Mouse (Mus musculus): Measurements from ENCODE around the gene Actg2. TPM values are rescaled to one million over a fixed set of nuclear protein-coding genes. Genes with fewer than 3 reads are reported as not detected.
A peak's percentile ranks its signal among the peaks of the same experiment; 100 is the strongest.

Gene Actg2
- total RNA-seq, 1 experiment from 2014 or later, result not detected

DNA sequence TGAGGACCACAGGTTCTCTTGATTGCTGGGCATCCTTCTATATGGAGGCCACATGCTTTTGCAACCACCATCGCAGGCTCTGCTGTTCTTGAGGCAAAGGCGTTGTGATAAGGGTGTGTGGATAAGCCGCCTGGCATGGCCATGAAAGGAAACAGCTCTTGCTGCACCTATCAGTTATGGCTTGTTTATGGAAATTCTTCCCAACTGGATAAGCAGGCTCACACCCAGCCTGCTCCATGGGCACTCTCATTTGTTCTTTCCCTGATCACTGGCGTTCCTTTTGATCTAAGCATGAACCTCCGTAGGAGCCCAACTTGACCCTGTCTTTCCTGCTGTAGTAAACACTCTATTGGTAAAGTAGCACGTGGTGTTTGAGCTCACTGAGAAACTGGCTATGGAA is 14.3 kb downstream of the Actg2 start:
- ATAC-seq (replicated peaks; ENCODE audit: insufficient number of reproducible peaks, low FRiP score, low TSS enrichment, poor library complexity, severe bottlenecking), result no peak

DNA sequence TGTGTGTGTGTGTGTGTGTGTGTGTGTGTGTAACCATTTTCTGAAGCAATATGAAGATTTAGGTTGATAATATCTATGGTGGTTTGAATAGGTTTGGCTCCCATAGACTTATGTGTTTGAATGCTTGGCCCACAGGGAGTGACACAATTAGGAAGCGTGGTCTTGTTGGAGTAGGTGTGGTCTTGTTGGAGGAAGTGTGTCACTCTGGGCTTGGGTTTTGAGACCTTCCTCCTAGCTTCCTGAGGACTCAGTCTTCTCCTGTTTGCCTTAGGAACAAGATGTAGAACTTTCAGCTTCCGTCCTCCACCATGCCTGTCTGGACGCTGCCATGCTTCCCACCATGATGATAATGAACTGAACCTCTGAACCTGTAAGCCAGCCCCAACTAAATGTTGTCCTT is 17.4 kb downstream of the Actg2 start:
- no peak for ATAC-seq (replicated peaks; ENCODE audit: insufficient number of reproducible peaks, low FRiP score, low TSS enrichment, poor library complexity, severe bottlenecking)

DNA sequence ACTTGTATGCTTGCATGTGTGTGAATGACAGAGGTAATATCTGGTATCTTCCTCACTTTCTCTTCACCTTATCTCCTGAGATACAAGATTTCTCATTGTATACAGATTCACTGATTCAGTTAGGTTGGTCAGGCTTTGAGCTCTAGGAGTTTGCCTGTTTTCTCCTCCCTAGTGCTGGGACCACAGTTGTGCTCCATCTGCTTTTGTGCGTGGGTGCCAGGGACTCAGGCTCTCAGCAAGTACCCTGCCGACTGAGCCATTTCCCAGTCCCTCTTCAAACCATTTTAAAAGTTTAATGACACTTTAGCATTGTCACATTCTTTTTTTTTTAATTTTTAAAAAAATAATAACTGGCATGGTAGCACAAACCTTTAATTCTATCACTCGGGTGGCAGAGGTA is 20.9 kb downstream of the Actg2 start:
- no peak for ATAC-seq (replicated peaks; ENCODE audit: insufficient number of reproducible peaks, low FRiP score, low TSS enrichment, poor library complexity, severe bottlenecking)

DNA sequence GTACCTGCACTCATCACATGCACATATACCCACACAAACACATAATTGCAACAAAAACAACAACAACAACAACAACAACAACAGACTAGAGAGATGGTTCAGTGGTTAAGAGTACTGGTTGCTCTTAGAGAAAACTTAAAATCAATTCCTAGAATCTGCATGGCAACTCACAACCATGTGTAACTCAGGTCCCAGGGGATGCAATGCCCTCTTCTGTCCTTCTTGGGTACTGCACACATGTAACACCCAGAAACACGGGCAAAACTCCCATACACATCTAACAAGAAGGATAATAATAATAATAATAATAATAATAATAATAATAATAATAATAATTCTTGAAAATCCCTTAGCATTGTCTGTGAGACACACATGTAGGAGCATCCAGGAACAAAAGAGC is 23.6 kb downstream of the Actg2 start:
- peak; percentile 85 for ATAC-seq (replicated peaks; ENCODE audit: insufficient number of reproducible peaks, low FRiP score, low TSS enrichment, poor library complexity, severe bottlenecking)

DNA sequence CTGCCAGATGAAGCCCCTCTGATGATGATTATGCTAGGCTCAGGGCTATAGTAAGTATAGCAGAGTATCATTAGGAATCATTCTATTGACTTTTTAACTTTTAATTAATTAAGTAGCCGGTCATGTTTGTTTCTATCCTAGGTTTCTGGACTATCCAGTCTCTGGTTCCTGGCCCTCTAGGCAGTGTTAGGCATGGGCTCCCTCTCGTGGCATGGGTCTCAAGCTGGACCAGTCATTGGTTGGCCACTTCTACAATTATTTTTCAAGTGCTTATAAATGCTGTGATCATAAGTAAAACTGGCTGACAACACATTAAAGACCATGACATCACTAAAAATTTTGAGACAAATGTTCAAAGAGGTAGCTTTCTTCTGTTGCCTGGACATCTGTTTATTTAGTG is 25.9 kb downstream of the Actg2 start:
- no peak for ATAC-seq (replicated peaks; ENCODE audit: insufficient number of reproducible peaks, low FRiP score, low TSS enrichment, poor library complexity, severe bottlenecking)

DNA sequence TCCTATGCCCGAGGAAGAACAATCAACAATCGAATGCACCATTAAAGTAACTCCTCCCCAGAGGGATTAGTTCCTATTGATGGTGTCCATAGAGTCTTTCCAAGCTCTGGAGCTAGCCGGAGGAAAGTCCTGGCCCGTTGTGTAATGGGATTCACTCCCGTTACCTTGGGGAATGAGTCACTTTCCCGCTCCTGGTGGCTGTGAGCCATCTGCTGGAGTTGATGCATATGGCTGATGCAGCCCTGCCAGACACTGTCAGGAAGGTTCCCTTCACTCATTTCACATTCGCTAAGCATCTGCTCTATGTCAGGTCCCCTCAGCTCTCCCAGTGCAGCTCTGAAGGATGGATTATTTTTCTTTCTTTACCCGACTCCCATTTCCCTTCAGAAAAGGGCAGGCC is 26.6 kb downstream of the Actg2 start:
- ATAC-seq (replicated peaks; ENCODE audit: insufficient number of reproducible peaks, low FRiP score, low TSS enrichment, poor library complexity, severe bottlenecking), result no peak

DNA sequence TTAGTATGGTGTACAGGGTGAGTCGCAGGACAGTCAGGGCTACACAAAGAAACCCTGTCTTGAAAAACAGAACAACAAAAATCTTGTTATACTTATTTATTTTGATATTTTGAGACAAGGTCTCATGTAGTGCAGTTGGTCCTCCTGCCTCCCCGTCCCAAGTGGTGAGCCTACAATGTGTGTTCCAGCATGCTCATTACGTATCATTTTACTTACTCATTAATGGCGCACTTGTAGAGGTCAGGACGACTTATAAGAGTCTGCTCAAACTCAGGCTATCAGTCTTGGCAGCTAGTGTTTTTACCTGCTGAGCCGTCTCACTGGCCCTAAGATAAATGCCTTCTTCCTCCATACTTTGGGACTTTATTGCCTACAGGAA is 28.9 kb downstream of the Actg2 start:
- ATAC-seq (replicated peaks; ENCODE audit: insufficient number of reproducible peaks, low FRiP score, low TSS enrichment, poor library complexity, severe bottlenecking), result no peak

DNA sequence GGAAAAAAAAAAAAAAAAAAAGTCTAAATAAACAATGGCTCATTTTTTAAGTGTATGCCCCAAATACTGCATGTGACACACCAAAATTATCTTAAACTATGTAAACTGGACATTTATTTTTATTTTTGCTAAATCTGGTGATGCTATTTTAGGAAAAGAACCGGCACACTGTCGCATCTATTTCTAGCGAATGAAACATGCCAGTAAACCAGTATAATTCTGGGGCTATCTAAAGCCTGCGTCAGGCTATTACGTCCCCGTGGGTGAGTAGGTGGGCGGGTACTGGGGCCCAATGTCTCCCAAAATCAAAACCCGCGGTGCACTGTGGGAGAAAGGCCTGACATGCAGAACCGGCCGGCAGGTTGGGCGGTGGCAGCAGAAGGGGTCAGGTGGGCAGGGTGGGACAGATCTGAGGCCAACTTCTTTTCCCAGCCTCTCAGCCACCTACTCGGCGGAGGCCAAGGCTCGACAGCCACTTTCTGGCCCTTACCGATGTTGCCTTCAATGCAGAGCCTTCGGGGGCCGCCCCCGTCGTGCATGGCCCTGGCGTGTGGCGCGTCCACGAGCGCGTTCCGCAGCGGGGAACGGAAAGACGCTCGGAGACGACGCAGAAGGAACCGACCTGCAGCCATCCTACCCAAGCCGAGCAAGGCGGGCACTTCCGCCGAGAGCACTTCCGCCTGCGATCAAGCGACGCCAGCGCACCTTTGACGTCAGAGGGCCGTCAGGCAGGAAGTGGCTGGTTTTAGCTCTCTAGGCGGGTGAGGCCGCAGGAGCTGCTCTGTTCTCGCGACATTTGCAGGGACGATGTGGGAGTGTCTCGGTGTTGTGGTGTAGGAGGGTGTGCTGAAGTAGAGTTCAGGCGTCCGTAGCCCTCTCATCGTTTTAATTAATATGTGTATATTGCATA is 29.6 kb downstream of the Actg2 start, which contains the start of gene Dguok:
Gene Dguok, minus strand, starts transcription at position 712 of the 910 bp plus-strand sequence.
- peak; percentile 96 for ATAC-seq (replicated peaks; ENCODE audit: insufficient number of reproducible peaks, low FRiP score, low TSS enrichment, poor library complexity, severe bottlenecking)

DNA sequence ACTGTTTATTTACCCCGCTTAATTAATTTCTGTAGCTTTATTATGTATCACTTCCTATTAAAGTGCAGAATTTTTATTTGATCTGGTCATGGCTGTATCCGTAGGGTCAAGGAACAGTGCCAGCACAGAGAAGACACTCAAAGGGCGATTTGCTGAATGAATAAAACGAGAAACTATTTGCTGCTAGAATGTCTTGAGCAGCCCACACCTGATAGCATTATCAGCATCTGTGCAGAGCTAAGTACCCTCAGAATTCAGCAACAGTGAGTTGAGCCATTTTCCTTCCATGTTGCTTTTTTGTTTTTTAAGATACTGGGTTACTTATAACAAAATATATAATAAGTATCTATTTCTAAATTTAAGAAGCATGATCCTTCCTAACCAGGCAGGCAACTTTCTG is 30.5 kb downstream of the Actg2 start:
- ATAC-seq (replicated peaks; ENCODE audit: insufficient number of reproducible peaks, low FRiP score, low TSS enrichment, poor library complexity, severe bottlenecking), result no peak

DNA sequence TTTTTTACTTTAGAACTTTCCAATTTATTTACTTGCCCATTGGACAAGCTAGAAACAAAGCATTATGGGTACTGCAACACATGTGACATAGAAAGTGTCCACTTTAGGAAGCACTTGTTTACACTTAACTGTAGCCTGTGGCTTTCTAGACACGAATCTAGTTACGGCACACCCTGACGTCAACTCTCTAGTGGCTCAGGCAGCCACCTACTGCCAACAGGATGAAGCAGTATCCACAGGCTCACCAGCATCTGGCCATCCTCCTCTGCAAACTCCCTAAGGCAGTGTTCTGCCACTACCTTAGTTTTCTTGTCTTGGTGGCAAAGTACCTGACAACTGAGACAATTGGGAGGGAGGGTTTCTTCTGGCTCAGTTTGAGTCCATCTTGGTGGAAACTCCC is 32.7 kb downstream of the Actg2 start:
- no peak for ATAC-seq (replicated peaks; ENCODE audit: insufficient number of reproducible peaks, low FRiP score, low TSS enrichment, poor library complexity, severe bottlenecking)

DNA sequence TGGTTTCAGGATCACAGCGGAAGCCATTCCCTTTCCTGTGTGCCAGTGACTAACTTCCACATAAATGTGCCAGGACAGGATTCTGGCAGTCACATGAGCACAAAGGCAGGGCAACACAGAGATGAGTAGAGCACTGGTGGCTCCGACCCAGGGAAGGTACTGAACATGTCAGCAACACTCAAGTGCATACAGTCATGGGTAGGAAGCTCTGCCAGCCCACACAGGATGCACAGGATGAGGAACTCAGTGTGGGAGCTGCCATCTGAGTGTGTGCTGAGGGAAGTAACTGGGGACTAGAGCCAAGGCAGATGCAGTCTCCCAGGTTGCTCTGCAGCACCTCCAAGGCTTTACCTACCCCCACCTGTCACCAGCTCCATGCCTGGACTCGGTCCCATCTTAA is 33.4 kb downstream of the Actg2 start:
- ATAC-seq (replicated peaks; ENCODE audit: insufficient number of reproducible peaks, low FRiP score, low TSS enrichment, poor library complexity, severe bottlenecking), result no peak

DNA sequence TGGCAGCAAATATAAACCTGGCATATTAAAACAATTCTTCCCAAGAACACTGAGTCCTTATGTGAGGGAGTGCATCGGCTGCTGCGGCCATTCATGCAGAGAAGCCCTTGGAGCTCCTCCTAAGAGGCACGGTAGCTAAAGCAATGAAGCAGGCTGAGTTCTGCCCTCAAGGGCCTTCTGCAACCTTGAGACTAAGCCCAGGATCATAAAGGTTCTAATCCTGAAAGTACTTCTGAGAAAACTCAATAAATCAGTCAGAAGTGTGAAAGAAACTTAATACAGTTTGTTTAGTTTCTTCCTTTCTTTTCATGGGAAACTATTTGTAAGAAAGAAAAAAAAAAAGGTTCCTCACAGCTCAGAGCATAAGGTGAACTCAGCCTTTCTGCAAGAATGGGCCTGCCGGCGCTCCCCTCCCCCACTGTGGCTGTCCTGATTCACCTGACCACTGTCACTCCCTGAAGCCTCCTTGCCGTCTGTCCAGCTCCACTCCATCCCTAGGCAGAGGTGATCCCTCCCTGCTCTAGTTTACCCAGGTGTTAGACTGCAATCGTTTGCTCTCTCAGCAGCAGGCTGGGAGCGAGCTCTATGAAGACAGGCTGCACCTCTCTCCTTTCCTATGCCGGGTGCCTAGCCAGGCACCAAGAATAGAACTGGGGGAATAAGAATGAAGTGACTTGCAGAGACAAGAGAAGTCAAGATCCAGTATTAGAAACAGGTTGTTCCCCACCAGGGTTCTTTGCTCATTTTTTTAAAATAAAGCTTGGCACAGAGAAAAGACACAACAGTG is 34.3 kb downstream of the Actg2 start:
- ATAC-seq (replicated peaks; ENCODE audit: insufficient number of reproducible peaks, low FRiP score, low TSS enrichment, poor library complexity, severe bottlenecking), result no peak

DNA sequence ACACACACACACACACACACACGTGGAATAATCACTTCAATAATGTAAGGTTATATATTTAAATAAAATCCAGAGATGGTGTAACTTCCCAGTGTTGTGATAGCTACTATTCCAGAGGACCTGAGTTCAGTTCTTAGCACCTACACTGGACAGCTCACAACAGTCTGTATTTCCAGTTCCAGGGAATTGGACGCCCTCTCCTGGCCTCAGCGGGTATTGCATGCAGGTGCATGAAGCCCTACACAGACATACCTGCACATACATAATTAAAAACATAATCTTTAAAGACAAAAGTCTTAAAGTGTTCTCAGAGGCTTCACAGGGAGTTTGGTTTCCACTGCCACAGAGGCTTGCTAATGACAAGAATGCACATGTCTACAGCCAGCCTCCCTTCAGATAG is 35.6 kb downstream of the Actg2 start:
- ATAC-seq (replicated peaks; ENCODE audit: insufficient number of reproducible peaks, low FRiP score, low TSS enrichment, poor library complexity, severe bottlenecking), result no peak

DNA sequence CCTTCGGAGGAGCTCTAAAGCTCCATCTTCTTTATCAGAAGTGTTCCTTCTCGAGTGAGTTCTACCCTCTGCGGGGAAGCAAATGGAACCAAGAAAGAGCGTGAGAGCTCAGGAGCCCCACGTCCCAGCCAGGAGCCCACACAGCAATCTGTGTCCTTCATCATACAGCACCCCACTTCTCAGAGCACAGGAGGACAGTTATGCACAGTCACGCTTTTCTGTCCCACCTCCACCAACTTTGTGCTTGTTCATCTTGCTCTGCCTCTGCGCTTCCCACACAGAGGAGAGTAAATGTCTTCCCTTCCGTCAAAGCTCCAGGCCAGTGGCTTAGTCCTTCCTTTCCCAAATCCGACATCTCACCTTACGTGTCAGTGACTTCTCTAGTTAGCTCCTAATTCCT is 37.0 kb downstream of the Actg2 start:
- ATAC-seq (replicated peaks; ENCODE audit: insufficient number of reproducible peaks, low FRiP score, low TSS enrichment, poor library complexity, severe bottlenecking), result no peak

DNA sequence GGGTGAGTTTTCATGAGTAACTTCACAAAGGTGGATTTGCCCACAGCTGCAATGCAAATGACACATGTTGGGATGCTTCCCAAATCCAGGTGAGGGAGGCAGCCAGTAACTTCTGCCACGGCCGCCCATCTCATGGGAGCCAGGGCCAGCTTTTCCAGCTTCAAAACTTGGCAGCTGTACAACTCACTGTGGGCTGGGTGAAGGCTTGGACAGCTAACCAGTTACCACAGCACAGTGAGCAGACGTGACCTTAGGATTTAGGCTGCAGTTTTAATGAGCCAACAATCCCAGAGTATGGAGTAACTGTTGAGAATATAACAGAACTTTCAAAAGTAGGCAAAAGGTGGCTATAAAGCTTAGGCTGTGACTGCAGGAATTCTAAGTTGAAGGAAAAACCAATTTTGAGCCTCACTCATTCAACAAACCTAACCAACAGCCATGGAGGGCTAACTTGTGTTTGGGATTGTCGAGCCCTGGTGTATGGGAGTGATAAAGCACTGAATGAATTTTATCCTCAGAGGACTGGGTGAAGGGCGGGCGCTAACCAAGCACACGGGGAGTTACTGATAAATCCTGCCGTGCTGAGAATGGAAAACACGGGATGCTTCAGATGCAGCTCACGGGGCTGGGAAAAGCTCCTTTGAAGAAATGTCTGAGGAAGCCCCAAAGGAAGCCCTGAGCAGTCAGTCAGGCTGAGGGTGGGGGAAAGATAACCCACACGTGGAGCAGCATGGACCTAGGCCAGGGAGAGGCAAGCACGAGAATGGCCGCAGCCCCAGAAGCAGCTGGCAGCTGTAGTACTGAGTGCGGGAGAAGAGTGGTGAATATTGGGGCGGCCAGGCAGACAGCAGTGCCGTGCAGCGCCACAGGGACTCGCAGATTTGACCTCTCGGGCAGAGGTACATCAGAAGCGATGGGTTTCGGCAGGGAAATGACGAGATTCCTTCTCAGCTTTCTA is 39.0 kb downstream of the Actg2 start:
- no peak for ATAC-seq (replicated peaks; ENCODE audit: insufficient number of reproducible peaks, low FRiP score, low TSS enrichment, poor library complexity, severe bottlenecking)

DNA sequence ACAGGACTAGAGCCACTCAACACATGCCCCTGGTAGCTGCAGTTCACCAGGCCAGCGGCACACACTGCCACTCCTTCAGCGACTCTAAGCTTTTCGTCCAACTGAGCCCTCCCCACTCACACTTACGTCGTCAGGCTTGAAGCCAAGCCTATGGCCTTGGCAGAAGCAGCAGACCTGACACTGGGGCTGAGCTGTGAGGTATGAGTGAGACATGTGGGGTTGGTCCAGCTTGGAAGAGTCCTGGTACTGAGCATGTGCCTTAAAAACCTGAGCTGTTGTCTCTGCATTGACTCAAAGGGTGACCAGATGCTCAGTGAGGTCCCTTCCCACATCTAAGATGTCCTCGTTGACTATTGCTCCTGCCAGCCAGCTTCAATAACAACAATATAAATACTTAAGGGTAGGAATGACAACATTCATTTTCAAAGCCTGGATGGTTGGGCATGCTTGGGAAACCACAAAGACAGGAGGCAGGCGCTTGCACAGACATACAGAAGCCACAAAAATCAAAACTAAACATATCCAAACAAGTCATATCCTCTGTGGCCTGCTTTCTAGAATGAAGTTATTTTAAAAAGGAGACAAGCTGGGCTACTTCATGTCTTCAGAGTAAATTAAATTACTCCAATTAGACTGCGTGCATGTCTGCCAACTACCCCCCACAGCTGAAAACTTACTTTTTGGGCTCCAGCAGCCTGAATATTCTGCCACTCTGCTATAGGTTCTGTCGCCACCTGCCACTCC is 39.9 kb downstream of the Actg2 start:
- no peak for ATAC-seq (replicated peaks; ENCODE audit: insufficient number of reproducible peaks, low FRiP score, low TSS enrichment, poor library complexity, severe bottlenecking)

DNA sequence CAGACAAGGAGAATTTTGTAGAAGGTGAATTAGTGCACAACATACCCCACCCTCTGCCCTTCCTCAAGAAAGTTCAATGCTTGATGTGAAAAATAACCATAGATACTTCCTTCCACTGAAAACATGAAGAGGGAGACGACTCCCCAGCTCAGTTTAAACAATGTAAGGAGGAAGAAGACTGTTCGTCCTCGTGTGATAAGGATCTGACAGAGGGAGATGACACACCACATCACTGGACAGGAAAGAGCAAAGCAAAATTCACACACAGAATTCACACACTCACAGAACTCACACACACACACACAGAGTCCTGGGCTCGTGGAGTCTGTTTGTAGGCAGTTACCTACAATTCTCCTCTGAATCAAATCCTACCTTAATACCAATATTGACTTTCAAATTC is 45.4 kb downstream of the Actg2 start:
- ATAC-seq (replicated peaks; ENCODE audit: insufficient number of reproducible peaks, low FRiP score, low TSS enrichment, poor library complexity, severe bottlenecking), result no peak

DNA sequence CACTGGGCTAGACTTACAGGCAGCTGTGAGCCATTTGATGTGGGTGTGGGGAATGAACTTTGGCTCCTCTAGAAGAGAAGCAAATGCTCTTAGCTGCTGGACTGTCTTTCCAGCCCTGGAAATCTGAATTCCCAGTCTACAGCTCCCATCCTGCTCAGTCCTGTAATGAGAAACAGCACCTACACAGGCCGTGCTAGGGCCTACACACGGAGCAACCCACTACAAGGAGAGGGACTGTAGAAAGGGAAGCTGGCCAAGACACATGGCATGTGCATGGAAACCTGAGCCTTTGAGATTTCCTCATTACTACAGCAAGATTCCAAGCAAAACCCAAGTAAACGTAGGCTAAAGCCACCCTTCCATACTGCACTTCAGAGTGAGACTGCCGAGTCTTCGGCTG is 47.9 kb downstream of the Actg2 start:
- ATAC-seq (replicated peaks; ENCODE audit: insufficient number of reproducible peaks, low FRiP score, low TSS enrichment, poor library complexity, severe bottlenecking), result no peak

All from monocyte, adult 5-6 weeks (primary cell).